Mouse (Mus musculus) E14TG2a.4 (cell line): ENCODE data around the gene Hmgb2.

Experiments
- CTCF ChIP-seq: conservative IDR thresholded peaks from 2 replicates; pipeline ENCODE4 v1.5.1; 2014; ENCODE audit warnings: low read length
- NANOG ChIP-seq: IDR thresholded peaks from 2 replicates; pipeline ENCODE4 v1.6.1; 2014; ENCODE audit warnings: borderline replicate concordance, low read length, mixed read lengths
- POU5F1 ChIP-seq: IDR thresholded peaks from 2 replicates; pipeline ENCODE4 v1.6.1; 2014; ENCODE audit warnings: low read length, borderline replicate concordance

GRCm38 (mm10) chr8:57563726-57564125 lies 52.0 kb downstream of the Hmgb2 start:
- TF ChIP-seq CTCF (no peak), NANOG (no peak), POU5F1 (no peak)
